Mouse (Mus musculus): Measurements from ENCODE around the gene Eif2b2. TPM values are rescaled to one million over a fixed set of nuclear protein-coding genes. Genes with fewer than 3 reads are reported as not detected.

Gene Eif2b2
- polyA plus RNA-seq, 1 experiment: 118 TPM

- TF ChIP-seq POLR2A (IDR thresholded peaks at IDR 0.05; ENCODE audit: borderline replicate concordance, extremely low read depth, insufficient read depth, insufficient read length, poor library complexity, severe bottlenecking): no peak
- no peak for TF ChIP-seq CTCF (IDR thresholded peaks at IDR 0.05; ENCODE audit: borderline replicate concordance, extremely low read depth, insufficient read depth, insufficient read length)
- peak; percentile 65 for DNase-seq (ENCODE audit: low read depth)
These were observed 43.2 kb downstream of the Eif2b2 start for GRCm38 (mm10) chr12:85262489-85262888.

- TF ChIP-seq POLR2A (IDR thresholded peaks at IDR 0.05; ENCODE audit: borderline replicate concordance, extremely low read depth, insufficient read depth, insufficient read length, poor library complexity, severe bottlenecking) (no peak), CTCF (IDR thresholded peaks at IDR 0.05; ENCODE audit: borderline replicate concordance, extremely low read depth, insufficient read depth, insufficient read length) (no peak)
- DNase-seq (ENCODE audit: low read depth): no peak
These were observed 43.9 kb downstream of the Eif2b2 start for GRCm38 (mm10) chr12:85263190-85263589.

- TF ChIP-seq CTCF (IDR thresholded peaks at IDR 0.05; ENCODE audit: borderline replicate concordance, extremely low read depth, insufficient read depth, insufficient read length): no peak
- TF ChIP-seq POLR2A (IDR thresholded peaks at IDR 0.05; ENCODE audit: borderline replicate concordance, extremely low read depth, insufficient read depth, insufficient read length, poor library complexity, severe bottlenecking): no peak
- DNase-seq (ENCODE audit: low read depth): peak; percentile 66
These were observed 45.2 kb downstream of the Eif2b2 start for GRCm38 (mm10) chr12:85264531-85264930.

- peak; percentile 8 for DNase-seq (ENCODE audit: low read depth)
- TF ChIP-seq POLR2A (IDR thresholded peaks at IDR 0.05; ENCODE audit: borderline replicate concordance, extremely low read depth, insufficient read depth, insufficient read length, poor library complexity, severe bottlenecking): no peak
- TF ChIP-seq CTCF (IDR thresholded peaks at IDR 0.05; ENCODE audit: borderline replicate concordance, extremely low read depth, insufficient read depth, insufficient read length): no peak
These were observed 45.7 kb downstream of the Eif2b2 start for GRCm38 (mm10) chr12:85264940-85265339.

GRCm38 (mm10) chr12:85266248-85266647, 47.0 kb downstream of the Eif2b2 start:
- TF ChIP-seq CTCF (IDR thresholded peaks at IDR 0.05; ENCODE audit: borderline replicate concordance, extremely low read depth, insufficient read depth, insufficient read length) (no peak), POLR2A (IDR thresholded peaks at IDR 0.05; ENCODE audit: borderline replicate concordance, extremely low read depth, insufficient read depth, insufficient read length, poor library complexity, severe bottlenecking) (no peak)
- DNase-seq (ENCODE audit: low read depth): no peak

- DNase-seq (ENCODE audit: low read depth): no peak
- no peak for TF ChIP-seq CTCF (IDR thresholded peaks at IDR 0.05; ENCODE audit: borderline replicate concordance, extremely low read depth, insufficient read depth, insufficient read length)
- no peak for TF ChIP-seq POLR2A (IDR thresholded peaks at IDR 0.05; ENCODE audit: borderline replicate concordance, extremely low read depth, insufficient read depth, insufficient read length, poor library complexity, severe bottlenecking)
These were observed 50.5 kb downstream of the Eif2b2 start for GRCm38 (mm10) chr12:85269821-85270220.

- TF ChIP-seq POLR2A (IDR thresholded peaks at IDR 0.05; ENCODE audit: borderline replicate concordance, extremely low read depth, insufficient read depth, insufficient read length, poor library complexity, severe bottlenecking) (peak; percentile 30; the same call in 1 of the 2 replicates), CTCF (IDR thresholded peaks at IDR 0.05; ENCODE audit: borderline replicate concordance, extremely low read depth, insufficient read depth, insufficient read length) (peak; percentile 44; the same call in 1 of the 2 replicates)
- peak; percentile 96 for DNase-seq (ENCODE audit: low read depth)
These were observed 51.0 kb downstream of the Eif2b2 start, which contains the start of gene Mlh3 for GRCm38 (mm10) chr12:85270319-85270718. TSS of gene Mlh3 (minus strand) at chr12:85270599.

- DNase-seq (ENCODE audit: low read depth): no peak
- TF ChIP-seq POLR2A (IDR thresholded peaks at IDR 0.05; ENCODE audit: borderline replicate concordance, extremely low read depth, insufficient read depth, insufficient read length, poor library complexity, severe bottlenecking) (no peak), CTCF (IDR thresholded peaks at IDR 0.05; ENCODE audit: borderline replicate concordance, extremely low read depth, insufficient read depth, insufficient read length) (no peak)
These were observed 52.0 kb downstream of the Eif2b2 start for GRCm38 (mm10) chr12:85271132-85271842.

GRCm38 (mm10) chr12:85271843-85272206, 52.5 kb downstream of the Eif2b2 start:
- DNase-seq (ENCODE audit: low read depth): no peak
- no peak for TF ChIP-seq CTCF (IDR thresholded peaks at IDR 0.05; ENCODE audit: borderline replicate concordance, extremely low read depth, insufficient read depth, insufficient read length)

GRCm38 (mm10) chr12:85273508-85273907, 54.2 kb downstream of the Eif2b2 start:
- TF ChIP-seq POLR2A (IDR thresholded peaks at IDR 0.05; ENCODE audit: borderline replicate concordance, extremely low read depth, insufficient read depth, insufficient read length, poor library complexity, severe bottlenecking) (no peak), CTCF (IDR thresholded peaks at IDR 0.05; ENCODE audit: borderline replicate concordance, extremely low read depth, insufficient read depth, insufficient read length) (no peak)
- no peak for DNase-seq (ENCODE audit: low read depth)

Other genes starting within 250 kb of the Eif2b2 start
- 82.0 and 91.1 TPM in 2 replicates for gene Fcf1, start 248.6 kb upstream of the Eif2b2 start, polyA plus RNA-seq (2012; rRNA removed)
- gene Arel1, start 248.6 kb upstream of the Eif2b2 start, polyA plus RNA-seq (2012; rRNA removed): 55.9 and 60.9 TPM in 2 replicates
- 39.8 and 66.7 TPM in 2 replicates for gene Ylpm1, start 223.2 kb upstream of the Eif2b2 start, polyA plus RNA-seq (2012; rRNA removed)
- 0.60 and 0.98 TPM in 2 replicates for gene Prox2, start 108.7 kb upstream of the Eif2b2 start, polyA plus RNA-seq (2012; rRNA removed)
- gene Dlst, start 108.6 kb upstream of the Eif2b2 start, polyA plus RNA-seq (2012; rRNA removed): 145 and 157 TPM in 2 replicates
- gene Rps6kl1, start 68.2 kb upstream of the Eif2b2 start, polyA plus RNA-seq (2012; rRNA removed): 26.9 and 28.2 TPM in 2 replicates
- gene Pgf, start 41.7 kb upstream of the Eif2b2 start, polyA plus RNA-seq (2012; rRNA removed): 5.0 and 5.7 TPM in 2 replicates
- gene Mlh3, start 51.1 kb downstream of the Eif2b2 start, polyA plus RNA-seq (2012; rRNA removed): 10.1 TPM in 2 replicates
- 27.6 and 38.6 TPM in 2 replicates for gene Acyp1, start 69.0 kb downstream of the Eif2b2 start, polyA plus RNA-seq (2012; rRNA removed)
- gene Zc2hc1c, start 69.1 kb downstream of the Eif2b2 start, polyA plus RNA-seq (2012; rRNA removed): 0.66 and 0.92 TPM in 2 replicates
- 31.6 and 33.8 TPM in 2 replicates for gene Nek9, start 119.9 kb downstream of the Eif2b2 start, polyA plus RNA-seq (2012; rRNA removed)
- gene Tmed10, start 155.4 kb downstream of the Eif2b2 start, polyA plus RNA-seq (2012; rRNA removed): 130 and 162 TPM in 2 replicates